Mouse (Mus musculus) myocyte (in vitro differentiated cells): ENCODE results near the gene Mx1. TPM values are rescaled to one million over a fixed set of nuclear protein-coding genes. Genes with fewer than 3 reads are reported as not detected.

Experiments used
- H3K27me3 ChIP-seq: one replicate; pipeline ENCODE4 v1.6.1; 2011; ENCODE audit not compliant: control insufficient read depth, insufficient read depth, insufficient read length
- H3K36me3 ChIP-seq: one replicate; pipeline ENCODE4 v1.6.1; 2011; ENCODE audit not compliant: control insufficient read depth, insufficient read depth
- H3K4me2 ChIP-seq: one replicate; pipeline ENCODE4 v1.6.1; 2011; ENCODE audit warnings: low read depth, control low read depth
- H3K4me3 ChIP-seq: one replicate; pipeline ENCODE4 v1.5.1; 2011; ENCODE audit warnings: mild to moderate bottlenecking, control low read depth, moderate library complexity
- H3K79me2 ChIP-seq: one replicate; pipeline ENCODE4 v1.6.1; 2011; ENCODE audit not compliant: control insufficient read depth, insufficient read depth
- H3ac ChIP-seq: one replicate; pipeline ENCODE4 v1.6.1; 2011; ENCODE audit not compliant: control insufficient read depth, insufficient read length
- CEBPB ChIP-seq: IDR thresholded peaks from 2 replicates; pipeline ENCODE4 v1.6.1; 2011; ENCODE audit warnings: mild to moderate bottlenecking, moderate library complexity; ENCODE audit not compliant: poor library complexity, insufficient read depth, severe bottlenecking
- E2F4 ChIP-seq: IDR thresholded peaks from one replicate; pipeline ENCODE4 v1.6.1; 2011; ENCODE audit warnings: mild to moderate bottlenecking, control low read depth, moderate library complexity; ENCODE audit not compliant: insufficient read depth
- MAX ChIP-seq: IDR thresholded peaks from one replicate; pipeline ENCODE4 v1.6.1; 2011; ENCODE audit warnings: low read depth, mild to moderate bottlenecking, control low read depth
- MYOD1 ChIP-seq, 3 experiments: IDR thresholded peaks; one replicate each; pipeline ENCODE4 v1.6.1; 2011; ENCODE audit warnings: control low read depth in 2 of 3, low read depth in 2 of 3, mild to moderate bottlenecking in 2 of 3, moderate library complexity in 1 of 3; ENCODE audit not compliant: insufficient read length in 2 of 3, control insufficient read depth in 1 of 3
- MYOG ChIP-seq, 3 experiments: IDR thresholded peaks; one replicate each; pipeline ENCODE4 v1.6.1; 2011; ENCODE audit warnings: control low read depth in 2 of 3, low read depth in 2 of 3, mild to moderate bottlenecking in 2 of 3; ENCODE audit not compliant: insufficient read length in 2 of 3, control insufficient read depth in 1 of 3, insufficient read depth in 1 of 3
- POLR2A ChIP-seq: IDR thresholded peaks from one replicate; pipeline ENCODE4 v1.6.1; 2011; ENCODE audit warnings: low read depth, mild to moderate bottlenecking, control low read depth, moderate library complexity; ENCODE audit not compliant: insufficient read length
- POLR2AphosphoS2 ChIP-seq: IDR thresholded peaks from one replicate; pipeline ENCODE4 v1.6.1; 2011; ENCODE audit warnings: low read depth, control low read depth; ENCODE audit not compliant: insufficient read length
- REST ChIP-seq: IDR thresholded peaks from one replicate; pipeline ENCODE4 v1.6.1; 2011; ENCODE audit warnings: mild to moderate bottlenecking, control low read depth, moderate library complexity; ENCODE audit not compliant: insufficient read depth, insufficient read length
- SRF ChIP-seq: IDR thresholded peaks from one replicate; pipeline ENCODE4 v1.6.1; 2011; ENCODE audit warnings: low read depth; ENCODE audit not compliant: control insufficient read depth, insufficient read length
- TCF12 ChIP-seq: IDR thresholded peaks from one replicate; pipeline ENCODE4 v1.6.1; 2011; ENCODE audit warnings: mild to moderate bottlenecking, control low read depth; ENCODE audit not compliant: poor library complexity, insufficient read depth, severe bottlenecking
- TCF3 ChIP-seq: IDR thresholded peaks from one replicate; pipeline ENCODE4 v1.6.1; 2011; ENCODE audit warnings: low read depth, control low read depth; ENCODE audit not compliant: insufficient read length
- USF1 ChIP-seq: IDR thresholded peaks from one replicate; pipeline ENCODE4 v1.6.1; 2011; ENCODE audit warnings: low read depth, mild to moderate bottlenecking, control low read depth, moderate library complexity
- polyA plus RNA-seq: library from polyadenylated mRNA; unstranded; fragments of >200 nt; fragmentation: generic; extraction: Trizol; gene quantifications from one replicate; pipeline ENCODE4 v1.2.1, GENCODE M21; 2012; ENCODE audit warnings: missing spikeins

Gene Mx1
- polyA plus RNA-seq, 1 experiment: 0.02 TPM

- no peak overlapping the region for H3ac ChIP-seq
- H3K4me3 ChIP-seq: no peak overlapping the region
- no peak for TF ChIP-seq REST
- TF ChIP-seq TCF3: no peak
- no peak for TF ChIP-seq TCF12
- no peak for TF ChIP-seq USF1
- TF ChIP-seq MYOG (IDR thresholded peaks at IDR 0.05; ENCODE audit: control insufficient read depth in 1 of 3, insufficient read depth in 1 of 3, insufficient read length in 2 of 3, low read depth in 2 of 3): no peak
- no peak for TF ChIP-seq MYOD1 (IDR thresholded peaks at IDR 0.05; ENCODE audit: control insufficient read depth in 1 of 3, insufficient read length in 2 of 3, low read depth in 2 of 3)
- no peak for TF ChIP-seq CEBPB
- no peak for TF ChIP-seq POLR2A
- no peak for TF ChIP-seq SRF
- no peak for TF ChIP-seq MAX
- TF ChIP-seq E2F4: no peak
- TF ChIP-seq POLR2AphosphoS2: no peak
- no peaks in the 10 kb centered on the region for H3K36me3 ChIP-seq
- no peaks in the 10 kb centered on the region for H3K27me3 ChIP-seq
- H3K4me2 ChIP-seq: no peak overlapping the region
- H3K79me2 ChIP-seq: no peaks in the 10 kb centered on the region
These were observed 64.7 kb downstream of the Mx1 start for GRCm38 (mm10) chr16:97397945-97398531.

Other genes with a start within 250 kb of the Mx1 start
- gene Bace2, start 106.2 kb downstream of the Mx1 start, polyA plus RNA-seq: 0.53 TPM
- not detected for gene Fam3b, start 51.9 kb upstream of the Mx1 start, polyA plus RNA-seq
- 0.05 TPM for gene Tmprss2, start 148.3 kb upstream of the Mx1 start, polyA plus RNA-seq